Mouse (Mus musculus) CD4-positive, CD25-positive, alpha-beta regulatory T cell, adult 4 months (primary cell): ENCODE results near the gene Celf3. TPM values are rescaled to one million over a fixed set of nuclear protein-coding genes. Genes with fewer than 3 reads are reported as not detected.

ENCODE experiments used
- ATAC-seq: one replicate; pipeline ENCODE4 v1.8.0; 2017
- polyA plus RNA-seq, 2 experiments: library from polyadenylated mRNA; unstranded; fragments of 100-300 nt; shearing (Covaris generic); gene quantifications; one replicate each; pipeline ENCODE4 v1.2.1; 2017

Celf3 gene
- polyA plus RNA-seq: 1 to 10 TPM in 1 of 2 experiments, under 1 TPM in 1; 0.55 to 1.8 TPM

DNA sequence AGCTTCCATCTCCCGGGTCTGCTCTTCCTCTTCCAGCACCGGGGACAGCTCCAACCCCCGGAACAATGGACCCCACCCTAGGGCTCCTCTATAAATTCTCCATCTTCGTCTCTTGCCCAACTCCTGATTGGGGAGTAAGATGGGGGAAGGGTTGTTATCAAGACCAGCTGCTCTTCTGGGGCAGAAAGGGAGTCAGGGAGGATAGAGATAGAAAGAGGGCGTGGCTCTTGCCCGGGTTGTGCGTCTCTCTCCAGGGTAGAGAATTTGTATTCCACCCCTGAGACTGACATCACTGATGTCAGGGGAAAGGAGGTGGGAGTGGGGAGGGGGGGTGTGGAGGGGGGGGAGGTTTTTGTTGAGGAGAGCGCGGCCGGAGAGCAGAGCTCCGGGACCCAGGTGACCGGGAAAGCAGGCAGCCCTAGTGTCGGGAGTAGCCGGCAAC lies at the start of gene Celf3:
Celf3 (plus strand) TSS at position 315 of the 442 bp plus-strand sequence.
- ATAC-seq: no peak

DNA sequence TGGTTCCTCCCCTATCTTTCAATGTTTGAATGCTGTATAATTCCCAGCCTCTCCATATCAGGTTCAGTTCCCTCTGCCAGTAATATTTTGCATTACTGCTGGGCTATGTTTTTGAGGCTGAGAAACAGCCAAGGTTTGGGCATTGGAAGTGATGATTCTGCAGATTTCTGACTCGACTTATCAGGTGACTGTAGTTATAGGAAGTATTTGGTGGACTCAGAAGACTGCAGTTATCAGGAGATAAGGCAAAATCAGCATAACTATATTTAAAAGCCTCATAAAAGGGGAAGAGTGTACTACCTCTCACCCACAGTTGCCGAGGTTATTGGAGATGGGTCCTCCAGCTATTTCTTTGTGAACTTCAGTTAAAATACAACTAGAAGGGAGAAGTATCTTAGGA lies 47.1 kb upstream of the Celf3 start:
- ATAC-seq: no peak

- no peak for ATAC-seq
These were observed 43.8 kb upstream of the Celf3 start for GRCm38 (mm10) chr3:94434305-94434704.

- no peak for ATAC-seq
These were observed 41.7 kb upstream of the Celf3 start for GRCm38 (mm10) chr3:94436420-94436819.

DNA sequence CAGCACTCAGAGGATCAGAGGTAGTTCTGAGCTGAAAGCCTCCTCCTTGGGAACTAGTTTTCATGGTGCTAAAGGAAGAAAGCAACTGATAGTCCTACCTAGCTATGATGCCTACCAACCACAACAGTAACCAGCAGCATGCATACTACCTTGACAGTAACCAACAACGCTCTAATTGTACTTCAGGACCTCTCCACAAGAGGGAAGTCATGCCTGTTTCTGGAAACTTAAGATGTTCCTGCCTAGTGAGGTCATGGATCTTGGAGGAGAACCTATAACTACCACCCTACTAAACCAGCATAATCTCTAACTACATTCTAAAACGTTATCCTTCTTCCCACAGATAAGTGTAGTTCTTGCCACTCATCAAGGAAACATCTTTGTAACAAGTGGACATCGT lies 36.9 kb upstream of the Celf3 start:
- ATAC-seq: no peak

- peak; percentile 92 for ATAC-seq
These were observed 35.0 kb upstream of the Celf3 start, which contains the start of gene Mrpl9 for GRCm38 (mm10) chr3:94442951-94443596. TSS of gene Mrpl9 (plus strand) at chr3:94443318.

GRCm38 (mm10) chr3:94443597-94443964 lies 34.5 kb upstream of the Celf3 start, which contains the start of gene Oaz3:
TSS of gene Oaz3 (minus strand) at chr3:94443915.
- ATAC-seq: peak; percentile 50

DNA sequence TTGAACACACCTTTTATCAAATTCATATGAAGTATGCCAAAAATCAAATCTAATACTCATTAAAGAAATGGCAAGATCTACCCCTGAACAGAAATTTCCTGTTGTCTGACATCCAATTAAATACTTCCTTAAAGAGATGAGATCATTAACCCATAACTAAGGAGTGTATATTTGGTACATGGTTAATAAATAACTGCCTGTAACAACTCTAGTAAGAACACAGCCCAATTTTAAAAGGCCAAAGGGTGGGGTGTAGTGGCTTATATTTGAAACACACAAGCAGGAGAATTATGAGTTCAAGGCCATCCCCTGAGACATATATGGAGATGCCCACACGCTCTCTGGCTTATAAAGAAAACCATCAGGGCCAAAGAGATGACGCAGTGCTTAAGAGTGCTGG lies 28.7 kb upstream of the Celf3 start:
- no peak for ATAC-seq

- peak; percentile 87 for ATAC-seq
These were observed 21.5 kb upstream of the Celf3 start for GRCm38 (mm10) chr3:94456529-94457000.

DNA sequence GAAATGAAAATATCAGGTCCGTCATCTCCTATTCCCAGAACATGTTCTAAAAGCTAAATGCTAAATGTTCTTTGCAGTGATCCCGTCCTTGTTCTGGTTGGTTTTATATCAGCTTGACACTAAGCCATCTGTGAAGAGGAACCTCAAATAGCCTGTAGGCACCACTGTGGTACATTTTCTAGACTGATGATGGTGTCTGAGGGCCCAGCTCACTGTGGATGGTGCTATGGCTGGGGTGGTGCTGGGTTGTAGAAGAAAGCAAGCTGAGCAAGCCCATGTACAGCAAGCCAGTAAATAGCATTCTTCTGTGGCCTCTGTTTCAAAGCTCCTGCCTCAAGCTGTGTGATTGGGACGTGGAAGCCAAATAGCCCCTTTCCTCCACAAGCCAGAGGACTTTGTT lies 21.0 kb upstream of the Celf3 start:
- ATAC-seq: no peak

GRCm38 (mm10) chr3:94459834-94460233 lies 18.3 kb upstream of the Celf3 start:
- ATAC-seq: no peak

GRCm38 (mm10) chr3:94463926-94464578 lies 14.0 kb upstream of the Celf3 start:
- ATAC-seq: no peak

DNA sequence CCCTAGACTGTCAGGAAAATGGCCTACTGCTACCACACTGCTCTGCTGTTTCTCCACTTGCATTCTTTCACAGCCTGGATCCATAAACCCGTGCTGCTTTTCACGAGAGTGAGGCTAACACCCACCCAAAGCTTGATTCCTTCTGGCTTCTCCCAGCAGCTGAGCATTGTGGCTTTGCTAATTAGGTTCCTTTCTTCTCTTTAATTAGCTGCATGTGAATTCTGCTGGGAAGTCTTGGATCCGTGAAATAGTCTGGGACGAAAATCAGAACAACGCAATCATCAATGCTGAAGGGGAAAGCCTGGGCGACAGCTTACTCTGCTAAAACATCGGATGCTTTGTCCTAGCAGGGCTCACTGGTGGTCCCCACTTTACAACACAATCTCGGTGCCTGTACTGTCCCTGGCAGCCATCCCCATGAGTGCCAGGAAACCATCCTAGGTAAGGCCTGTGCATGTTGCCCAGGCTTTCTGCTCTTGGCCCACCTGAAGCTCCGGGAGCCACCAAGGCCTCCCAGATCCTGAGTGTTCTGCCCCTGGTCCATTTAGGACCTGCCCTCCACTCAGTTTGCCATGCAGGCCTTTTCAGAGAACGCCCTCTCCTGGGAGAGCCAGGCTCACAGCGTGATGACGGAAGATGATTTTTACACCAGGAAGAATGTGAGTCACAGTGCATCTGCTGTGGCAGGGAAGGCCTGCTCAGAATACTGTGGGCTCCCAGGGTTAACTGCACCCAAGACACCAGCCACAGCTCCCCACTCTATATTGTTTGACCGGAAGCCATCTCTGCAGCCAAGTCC lies 12.3 kb upstream of the Celf3 start:
- no peak for ATAC-seq

GRCm38 (mm10) chr3:94468931-94469330 lies 9.2 kb upstream of the Celf3 start:
- ATAC-seq: no peak

- no peak for ATAC-seq
These were observed 5.5 kb upstream of the Celf3 start for GRCm38 (mm10) chr3:94472447-94473114.

- no peak for ATAC-seq
These were observed 5.0 kb upstream of the Celf3 start for GRCm38 (mm10) chr3:94473115-94473505.

DNA sequence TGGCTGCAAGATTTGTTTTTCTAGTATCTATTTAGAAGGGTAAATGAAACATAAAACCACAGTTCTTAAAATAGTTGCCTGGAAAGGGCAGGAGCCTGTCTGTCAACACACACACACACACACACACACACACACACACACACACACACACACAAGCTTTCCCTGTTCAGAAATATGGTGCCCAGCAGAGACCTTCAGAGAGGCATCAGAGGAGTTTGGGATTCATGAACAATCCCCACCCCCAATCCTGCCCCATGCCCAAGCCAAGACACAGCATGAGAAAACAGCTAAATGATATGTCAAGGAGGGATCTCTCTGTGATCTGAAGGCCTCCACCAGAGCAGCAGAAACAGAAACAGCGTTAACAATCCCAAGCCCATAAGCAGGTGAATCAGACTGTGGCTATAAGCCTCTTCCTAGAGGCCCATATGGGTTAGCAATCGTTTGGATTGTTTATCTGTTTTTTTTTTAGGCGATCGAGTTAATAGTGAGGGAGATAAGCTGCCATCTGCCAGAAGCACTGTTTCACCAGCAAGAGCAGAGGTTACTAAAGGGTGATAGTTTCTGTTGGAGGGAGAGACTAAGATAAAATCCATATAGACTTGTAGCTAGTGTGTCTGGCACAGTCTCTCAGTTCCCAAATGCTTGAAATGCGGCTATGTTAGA lies 4.4 kb upstream of the Celf3 start:
- ATAC-seq: no peak

GRCm38 (mm10) chr3:94476301-94477035 lies 1.6 kb upstream of the Celf3 start:
- no peak for ATAC-seq

DNA sequence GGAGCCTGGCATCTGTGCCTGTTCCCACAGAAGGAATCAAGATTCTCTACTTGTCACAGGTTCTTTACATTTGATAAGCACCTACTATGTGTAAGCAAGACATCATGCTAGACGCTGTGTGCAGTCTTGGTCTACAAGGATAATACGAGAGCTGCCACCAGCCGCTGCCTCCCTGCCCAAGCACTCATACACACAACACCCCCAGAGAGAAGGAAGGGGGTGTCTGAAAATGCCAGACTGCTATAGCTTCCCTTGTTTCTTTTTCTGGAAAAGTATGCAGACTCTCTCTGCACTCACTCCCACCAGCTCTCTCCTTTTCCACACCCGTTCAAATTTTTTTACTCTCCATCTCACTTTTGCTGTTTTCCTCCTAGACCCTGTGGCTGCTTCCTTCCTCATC lies 651 bp upstream of the Celf3 start:
- no peak for ATAC-seq

DNA sequence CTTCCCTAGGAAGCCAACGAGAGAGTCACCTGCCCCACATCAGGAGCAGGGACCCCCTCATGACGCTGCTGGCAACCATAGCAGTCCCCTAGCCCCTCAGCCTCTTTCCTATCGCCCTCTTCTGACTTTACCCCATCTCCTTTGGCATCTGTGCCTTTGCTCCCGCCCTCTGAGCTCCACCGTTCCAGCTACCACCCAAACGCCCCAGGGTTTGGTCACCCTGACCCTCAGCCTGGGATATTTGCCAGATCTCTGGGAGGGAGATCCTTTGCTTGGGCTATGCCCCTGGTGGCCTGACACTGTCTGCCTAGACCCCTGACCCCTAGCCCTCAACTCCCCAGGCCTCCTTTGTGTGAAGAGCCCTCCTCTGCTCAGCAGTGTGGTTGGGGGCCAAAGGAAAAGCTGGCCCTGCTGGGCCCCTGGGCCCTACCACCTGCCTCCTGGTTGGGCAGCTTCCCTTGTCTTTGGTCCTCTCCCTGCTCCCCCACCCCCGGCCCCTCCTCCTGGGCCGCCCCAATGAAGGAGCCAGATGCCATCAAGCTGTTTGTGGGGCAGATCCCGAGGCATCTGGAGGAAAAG lies 585 bp downstream of the Celf3 start:
- ATAC-seq: no peak

- ATAC-seq: no peak
These were observed 1.5 kb downstream of the Celf3 start for GRCm38 (mm10) chr3:94479564-94479963.
